Mouse (Mus musculus) kidney, postnatal 36 days (tissue): ENCODE data around the gene Wars.
A peak's percentile ranks its signal among the peaks of the same experiment; 100 is the strongest.

Source experiments
- DNase-seq, 2 experiments: peaks; one replicate each; pipeline ENCODE4 v3.0.0; 2021 to 2022; ENCODE audit warnings: mixed read lengths in 2 of 2

The Wars gene

GRCm38 (mm10) chr12:108893715-108894431 lies at the start of gene Wars:
Gene Wars, minus strand, starts transcription at chr12:108894174.
- DNase-seq: peak; percentile 96 to 97

GRCm38 (mm10) chr12:108942203-108942923 lies 48.4 kb upstream of the Wars start:
- no peak for DNase-seq

GRCm38 (mm10) chr12:108941282-108941681 lies 47.3 kb upstream of the Wars start:
- DNase-seq: no peak

- DNase-seq: no peak
These were observed 46.3 kb upstream of the Wars start for GRCm38 (mm10) chr12:108940255-108940654.

DNA sequence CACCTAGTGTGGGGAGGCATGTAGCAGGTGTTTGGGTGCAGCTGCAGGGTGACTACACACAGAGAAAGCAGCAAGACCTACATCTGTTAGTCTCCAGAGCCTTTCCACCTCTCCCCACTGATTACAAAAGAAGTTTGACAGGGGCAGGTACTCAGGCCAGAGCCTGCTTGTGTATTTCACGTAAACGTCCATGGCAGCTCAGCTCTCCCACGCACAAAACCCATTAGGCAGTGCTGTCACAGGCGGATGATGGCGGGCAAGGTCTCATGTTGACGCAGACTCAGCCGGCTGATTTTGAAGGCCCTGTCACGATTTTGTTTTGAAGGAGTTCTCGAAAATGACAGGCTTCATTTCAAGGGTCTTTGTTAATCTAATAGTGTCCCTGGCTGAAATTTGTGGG lies 45.3 kb upstream of the Wars start:
- no peak for DNase-seq

DNA sequence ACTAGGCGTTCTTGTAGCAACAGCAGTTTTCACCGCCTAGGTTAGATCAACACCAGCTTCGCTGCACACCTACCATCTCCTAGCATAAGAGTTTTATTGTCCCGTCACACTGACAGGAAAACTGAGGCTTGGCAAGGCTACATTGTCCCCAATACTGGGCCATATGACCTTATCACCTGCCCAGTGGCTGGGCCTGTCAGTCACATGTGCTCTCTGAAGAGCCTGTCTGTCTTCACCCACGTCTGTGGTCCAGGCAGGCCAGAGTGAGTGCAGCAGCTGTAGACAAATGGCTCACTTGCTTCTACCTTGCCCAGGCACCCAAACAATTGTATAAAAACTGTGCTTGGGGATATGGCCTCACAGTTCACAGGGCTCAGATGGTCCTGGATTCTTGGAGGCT lies 44.9 kb upstream of the Wars start:
- no peak for DNase-seq

GRCm38 (mm10) chr12:108937506-108937905 lies 43.5 kb upstream of the Wars start:
- DNase-seq: no peak

DNA sequence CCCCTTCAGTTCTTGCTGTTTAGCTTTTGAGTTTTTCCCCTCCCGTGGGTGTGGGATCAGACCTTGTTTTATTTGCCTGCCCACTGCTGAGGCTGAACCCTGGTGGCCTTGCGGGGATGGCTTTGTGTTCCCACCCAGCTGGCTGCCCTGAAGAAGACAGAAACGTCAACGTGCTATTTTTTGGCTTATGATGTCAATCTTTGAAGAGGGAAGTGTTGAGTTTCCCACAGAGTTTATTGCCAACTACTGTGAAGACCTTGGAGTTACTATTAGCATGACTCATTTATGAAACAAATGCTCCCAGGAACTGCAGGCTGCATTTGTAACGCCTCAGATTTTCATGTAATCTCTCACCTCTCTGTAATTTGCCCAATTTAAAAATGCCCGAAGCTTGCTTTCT lies 42.9 kb upstream of the Wars start:
- no peak for DNase-seq

GRCm38 (mm10) chr12:108934231-108934630 lies 40.3 kb upstream of the Wars start:
- no peak for DNase-seq

DNA sequence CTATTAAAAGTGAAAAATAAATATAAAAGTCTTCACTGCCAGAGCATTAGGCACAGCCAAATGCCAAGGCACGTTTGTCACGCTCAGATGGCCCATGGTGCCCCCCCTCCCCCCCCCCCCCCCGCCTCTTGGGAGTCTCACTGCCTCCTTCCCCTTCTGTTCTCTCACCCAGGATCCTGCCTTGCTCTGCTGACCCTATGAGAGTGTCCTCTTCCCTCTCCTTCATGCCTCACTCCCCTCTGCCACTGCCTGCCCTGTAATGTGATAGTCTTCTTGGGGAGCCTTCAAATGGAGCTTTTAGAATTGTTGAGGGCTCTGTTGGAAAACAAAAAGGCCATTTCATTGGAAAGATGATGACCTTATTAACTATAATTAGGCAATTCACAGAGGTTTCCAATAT lies 38.1 kb upstream of the Wars start:
- DNase-seq: no peak

- no peak for DNase-seq
These were observed 37.5 kb upstream of the Wars start for GRCm38 (mm10) chr12:108931341-108932053.

GRCm38 (mm10) chr12:108929475-108929874 lies 35.5 kb upstream of the Wars start:
- DNase-seq: no peak

DNA sequence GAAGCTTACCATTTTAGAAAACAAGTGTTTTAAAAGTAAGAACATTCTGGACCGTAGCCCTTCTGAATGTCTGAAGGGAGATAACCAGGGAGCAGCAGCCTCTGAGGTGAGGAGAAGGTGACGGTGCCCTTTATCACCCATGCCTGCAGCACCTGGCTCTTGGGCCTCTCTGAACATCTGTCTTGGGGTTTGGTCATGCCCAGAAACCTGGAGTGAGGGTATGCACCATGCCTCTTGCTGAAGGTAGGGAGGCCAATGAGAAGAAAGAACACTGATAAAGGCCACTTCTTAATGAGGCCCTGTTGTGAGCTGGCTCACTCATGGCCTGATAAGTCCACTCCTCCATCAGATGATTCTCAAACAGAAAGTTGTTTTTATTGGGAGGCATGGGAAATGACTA lies 34.3 kb upstream of the Wars start:
- DNase-seq: no peak

DNA sequence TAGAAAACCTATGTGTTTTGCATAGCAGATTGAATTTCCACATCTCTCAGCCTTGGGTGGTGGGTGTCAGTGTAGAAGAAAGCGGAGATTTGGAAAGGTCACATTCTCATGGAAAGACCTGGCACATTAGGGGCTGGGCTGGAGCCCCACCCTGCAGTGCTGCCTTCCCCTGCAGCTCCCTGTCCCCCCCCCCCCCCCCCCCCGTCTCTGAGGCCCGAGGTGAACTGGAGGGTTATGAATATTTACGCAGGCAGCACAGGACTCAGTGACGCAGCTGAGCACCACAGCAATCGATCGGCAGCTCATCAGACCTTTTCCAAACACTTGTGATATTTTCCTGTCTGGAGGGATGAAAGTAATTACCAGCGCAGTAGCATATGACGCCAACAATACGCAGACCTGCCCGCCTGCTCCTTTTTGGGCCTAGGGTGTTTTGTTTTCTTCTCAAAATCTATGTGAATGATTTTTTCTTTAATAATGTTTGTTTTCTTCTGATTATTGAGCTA lies 32.7 kb upstream of the Wars start:
- DNase-seq: no peak

- DNase-seq: no peak
These were observed 24.8 kb upstream of the Wars start for GRCm38 (mm10) chr12:108918753-108919152.

GRCm38 (mm10) chr12:108917509-108917908 lies 23.5 kb upstream of the Wars start:
- DNase-seq: no peak

DNA sequence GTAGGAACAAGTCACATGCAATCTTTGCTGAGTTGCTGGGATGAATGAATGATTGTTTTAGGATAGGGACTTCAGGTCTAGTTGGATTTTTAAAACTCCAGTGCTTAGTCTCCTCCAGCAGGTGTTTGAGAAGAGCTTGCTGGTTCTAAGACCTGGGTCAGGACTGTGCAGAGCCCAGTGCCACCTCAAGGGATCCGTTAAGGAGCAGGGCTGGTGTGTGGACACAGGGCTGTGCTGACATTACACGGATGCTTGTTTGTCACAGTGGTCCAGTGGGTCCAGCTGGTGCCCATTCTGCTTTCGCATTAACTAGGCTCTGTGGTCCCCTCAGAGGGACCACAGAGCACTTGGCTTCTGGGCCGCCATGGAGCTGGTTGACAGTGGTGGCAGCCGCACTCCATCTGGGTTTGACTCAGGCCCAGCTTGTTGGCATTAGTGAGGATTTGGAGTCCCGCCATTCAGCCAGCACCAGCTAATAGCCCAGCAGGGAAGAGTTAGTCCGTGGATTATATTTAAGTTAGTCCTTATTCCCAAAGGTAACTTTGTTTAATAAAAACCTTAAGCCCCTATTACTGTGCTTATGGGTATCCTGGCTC lies 22.6 kb upstream of the Wars start:
- DNase-seq: no peak

DNA sequence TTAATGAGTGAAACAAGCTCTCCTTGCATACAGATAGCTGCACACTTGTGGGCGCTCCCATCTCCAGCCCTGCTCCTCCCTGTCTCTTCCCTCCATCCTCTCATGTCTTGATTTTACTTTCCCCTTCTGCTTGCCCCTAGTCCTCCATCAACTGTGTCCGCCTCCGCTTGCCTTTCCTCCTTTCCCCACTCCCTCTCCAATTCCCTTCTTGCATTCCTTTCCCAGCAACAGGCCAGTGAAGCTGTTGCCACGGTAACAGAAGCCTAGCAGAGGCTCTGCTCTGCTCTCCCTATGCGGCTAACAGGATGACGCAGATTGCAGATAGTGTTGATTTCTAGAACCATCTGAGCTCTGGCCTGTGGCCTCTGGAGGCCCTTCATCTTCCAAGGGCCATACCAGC lies 21.9 kb upstream of the Wars start:
- DNase-seq: no peak

GRCm38 (mm10) chr12:108914709-108915340 lies 20.9 kb upstream of the Wars start:
- no peak for DNase-seq

DNA sequence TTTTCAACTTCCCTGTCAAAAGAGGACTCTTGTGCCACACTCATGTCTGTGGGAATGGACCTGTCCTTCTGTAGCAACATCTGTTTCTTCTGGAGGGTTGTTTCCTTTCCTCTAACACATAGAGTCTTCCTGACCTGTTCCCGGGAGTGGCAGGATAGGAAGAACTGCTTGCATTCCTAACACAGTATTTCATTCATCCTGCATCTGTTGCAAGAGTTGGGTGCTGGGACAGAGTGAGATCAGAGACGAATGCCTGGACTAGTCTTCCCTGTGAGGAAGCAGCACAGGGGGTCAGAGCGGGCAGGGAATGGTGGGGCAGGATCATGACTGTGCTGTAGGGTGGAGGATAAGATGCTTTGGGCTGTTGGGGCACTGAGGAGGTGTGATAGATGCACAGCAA lies 20.2 kb upstream of the Wars start:
- DNase-seq: no peak

- no peak for DNase-seq
These were observed 18.5 kb upstream of the Wars start for GRCm38 (mm10) chr12:108912442-108912841.

DNA sequence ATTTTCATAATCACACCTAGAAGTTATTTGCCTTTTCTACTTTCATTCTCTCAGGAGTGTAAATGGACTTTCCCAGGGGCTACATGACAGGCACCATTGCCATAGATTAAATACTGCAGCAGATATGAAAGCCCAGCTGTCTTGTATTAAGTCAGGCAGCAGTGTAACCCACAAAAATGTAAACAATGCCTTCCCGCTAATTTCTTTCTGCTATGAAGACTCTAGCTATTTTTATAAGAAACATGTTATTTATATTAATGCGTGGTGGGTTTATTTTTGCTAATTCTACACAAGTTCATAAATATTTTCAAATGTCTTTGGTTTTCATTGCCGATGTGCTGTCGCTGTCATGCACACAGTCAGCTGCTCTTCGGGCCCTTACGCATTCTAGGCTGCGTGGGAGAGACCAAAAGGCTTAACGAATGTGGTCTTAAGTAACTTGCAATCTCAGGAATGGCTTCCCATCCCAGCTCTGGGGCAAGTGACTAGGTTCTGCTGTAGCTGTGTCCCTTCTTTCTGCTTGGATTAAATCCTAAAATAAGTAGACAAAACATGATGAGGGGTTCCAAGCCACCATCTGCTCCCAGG lies 16.0 kb upstream of the Wars start:
- no peak for DNase-seq
